Mouse (Mus musculus) left cerebral cortex, adult 18-20 months (tissue): ENCODE measurements around the gene Id2. TPM values are rescaled to one million over a fixed set of nuclear protein-coding genes. Genes with fewer than 3 reads are reported as not detected.

Experiments
- DNase-seq, 2 experiments: peaks; one replicate each; pipeline ENCODE4 v3.0.0; 2021 to 2022; ENCODE audit warnings: low spot score in 2 of 2, mixed read lengths in 1 of 2
- long read RNA-seq, 2 experiments: library from polyadenylated mRNA; stranded (forward); transcript quantifications; one replicate each; pipeline ENCODE4 v2.0.0; 2021
- total RNA-seq, 2 experiments: library from RNA; stranded (reverse); gene quantifications; 2 replicates each; pipeline ENCODE4 v1.2.3; 2021

Gene Id2
- total RNA-seq = 100 to 1,000 TPM; 127 to 156 TPM
- long read RNA-seq, experiment 1, transcript Id2-201 (3 exons, 1,270 nt) = major isoform, 150 of 159 reads
- long read RNA-seq, experiment 1, partial matches to known transcripts = 9 of 159 reads
- long read RNA-seq, experiment 1, other reads (novel, unspliced or antisense) = 0 of 159 reads
- long read RNA-seq, experiment 2, transcript Id2-201 (3 exons, 1,270 nt) = major isoform, 121 of 145 reads
- long read RNA-seq, experiment 2, partial matches to known transcripts = 21 of 145 reads
- long read RNA-seq, experiment 2, other reads (novel, unspliced or antisense) = 1 of 145 reads

- no peak for DNase-seq
Measured at GRCm38 (mm10) chr12:25097052-25097209, at the start of gene Id2. TSS of gene Id2 (minus strand) at chr12:25097140.

- no peak for DNase-seq
Measured at GRCm38 (mm10) chr12:25145344-25145698, 48.4 kb upstream of the Id2 start.

GRCm38 (mm10) chr12:25144591-25145343 is 47.8 kb upstream of the Id2 start:
- no peak for DNase-seq

- DNase-seq = no peak
Measured at GRCm38 (mm10) chr12:25143492-25143891, 46.6 kb upstream of the Id2 start.

DNA sequence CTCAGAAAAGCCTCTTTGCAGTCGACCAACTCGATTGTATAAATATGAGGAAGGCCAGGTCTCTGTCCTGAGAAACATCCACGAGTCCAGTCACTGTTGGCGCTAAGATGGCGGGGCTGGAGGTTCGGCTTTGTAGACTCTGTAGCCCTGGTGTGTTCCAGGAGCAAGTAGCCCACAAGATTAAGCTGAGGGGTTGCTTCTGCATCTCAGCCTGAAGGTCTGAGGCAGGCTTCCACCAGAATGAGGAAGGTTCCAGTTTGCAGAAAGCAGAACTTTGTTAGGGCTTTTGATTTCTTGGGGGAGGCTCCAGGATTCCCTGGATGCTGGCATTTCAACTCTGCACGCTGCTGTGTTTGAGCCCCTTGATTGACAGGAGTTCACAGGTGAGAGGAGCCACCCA is 45.3 kb upstream of the Id2 start:
- DNase-seq = no peak

- no peak for DNase-seq
Measured at GRCm38 (mm10) chr12:25141311-25141710, 44.4 kb upstream of the Id2 start.

DNA sequence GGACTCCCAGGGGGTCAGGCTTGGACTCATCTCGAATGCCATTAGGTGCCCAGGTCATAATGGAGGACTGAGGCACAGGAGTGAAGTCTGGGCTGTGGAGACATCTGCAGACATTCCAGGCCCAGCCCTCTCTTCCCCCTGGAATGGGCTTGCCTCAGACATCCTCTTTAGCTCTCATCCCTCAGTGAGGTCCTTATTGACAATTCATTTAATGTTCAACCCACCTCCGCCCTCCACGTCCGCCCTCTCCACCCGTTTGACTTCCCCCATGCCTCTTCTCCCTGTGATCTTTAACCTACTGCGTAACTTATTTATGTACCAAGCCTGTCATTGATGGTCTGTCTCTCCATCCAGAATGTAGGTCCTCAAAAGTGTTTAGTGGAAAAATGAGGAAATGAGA is 43.2 kb upstream of the Id2 start:
- DNase-seq = no peak

DNA sequence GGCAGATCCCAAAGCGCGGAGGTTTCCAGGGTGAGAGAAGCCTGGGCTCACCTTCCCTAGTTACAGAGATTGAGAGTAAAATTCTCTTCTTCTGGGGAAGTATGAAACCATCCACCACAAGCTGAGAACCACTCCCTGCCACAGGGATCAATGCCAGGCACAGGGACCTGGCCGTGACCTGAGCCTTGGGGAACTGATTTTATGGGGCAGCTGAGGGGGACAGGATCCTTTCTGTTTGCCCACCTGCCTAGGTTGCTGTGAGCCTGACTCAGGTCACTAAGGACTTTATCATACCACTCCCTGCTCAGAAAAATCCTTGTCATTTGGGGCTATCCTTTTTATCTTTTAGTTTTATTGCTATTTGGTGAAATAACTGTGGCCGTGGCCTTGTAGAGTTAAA is 41.7 kb upstream of the Id2 start:
- DNase-seq = no peak

DNA sequence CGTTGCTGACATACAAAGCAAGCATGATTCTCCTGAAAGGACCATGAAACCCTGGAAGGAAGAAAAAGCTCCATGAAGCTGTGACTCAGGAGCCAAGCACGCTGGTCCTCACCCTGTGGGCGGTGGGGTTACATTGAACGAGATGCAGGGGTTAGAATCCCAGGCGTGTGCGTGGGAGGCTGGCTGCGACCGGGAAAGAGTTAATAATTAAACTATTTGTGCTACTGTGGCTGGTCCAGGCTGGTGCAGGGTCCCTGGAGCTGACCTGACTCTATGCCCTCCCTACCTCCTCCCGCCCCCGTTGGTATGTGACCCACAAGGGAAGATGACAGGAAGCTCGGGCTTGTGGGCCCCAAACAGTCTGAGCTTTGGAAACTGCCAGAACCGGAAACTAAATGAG is 35.1 kb upstream of the Id2 start:
- DNase-seq = no peak

DNA sequence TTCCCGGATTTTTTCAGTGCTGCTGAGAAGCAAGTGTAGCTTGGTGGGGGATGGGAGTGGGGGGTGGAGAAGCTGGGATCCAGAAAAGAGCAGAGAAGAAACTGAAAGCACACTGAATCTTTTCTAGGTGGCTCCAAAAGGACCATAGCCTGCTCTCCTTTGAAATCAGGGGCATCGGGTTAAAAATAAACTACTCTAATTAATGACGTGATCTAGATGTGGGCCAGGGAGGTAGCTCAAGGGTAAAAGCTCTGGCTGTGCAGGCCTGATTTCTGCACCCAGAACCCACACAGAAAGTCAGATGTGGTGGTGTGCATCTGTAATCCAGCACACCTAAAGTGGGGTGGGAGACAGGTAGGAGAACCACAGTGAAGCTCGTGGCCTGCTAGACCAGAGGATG is 30.7 kb upstream of the Id2 start:
- no peak for DNase-seq

DNA sequence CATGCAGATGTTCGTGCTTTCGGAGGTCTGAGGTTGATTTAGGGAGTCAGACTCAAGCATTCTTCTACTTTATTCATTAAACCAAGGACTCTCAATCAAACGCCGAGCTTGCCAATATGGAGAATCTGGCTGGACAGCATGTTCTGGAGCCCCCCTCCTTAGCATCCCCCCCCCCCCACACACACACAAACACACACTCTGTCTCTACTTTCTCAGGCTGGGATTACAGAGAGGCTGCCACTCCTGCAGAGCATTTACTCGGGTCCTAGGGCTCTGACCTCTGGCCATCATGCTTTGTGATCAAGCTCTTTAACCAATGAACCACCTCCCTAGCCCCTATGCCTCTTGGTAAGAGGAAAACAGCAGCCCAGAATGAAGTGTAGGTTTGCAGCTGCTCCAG is 29.3 kb upstream of the Id2 start:
- DNase-seq = no peak

DNA sequence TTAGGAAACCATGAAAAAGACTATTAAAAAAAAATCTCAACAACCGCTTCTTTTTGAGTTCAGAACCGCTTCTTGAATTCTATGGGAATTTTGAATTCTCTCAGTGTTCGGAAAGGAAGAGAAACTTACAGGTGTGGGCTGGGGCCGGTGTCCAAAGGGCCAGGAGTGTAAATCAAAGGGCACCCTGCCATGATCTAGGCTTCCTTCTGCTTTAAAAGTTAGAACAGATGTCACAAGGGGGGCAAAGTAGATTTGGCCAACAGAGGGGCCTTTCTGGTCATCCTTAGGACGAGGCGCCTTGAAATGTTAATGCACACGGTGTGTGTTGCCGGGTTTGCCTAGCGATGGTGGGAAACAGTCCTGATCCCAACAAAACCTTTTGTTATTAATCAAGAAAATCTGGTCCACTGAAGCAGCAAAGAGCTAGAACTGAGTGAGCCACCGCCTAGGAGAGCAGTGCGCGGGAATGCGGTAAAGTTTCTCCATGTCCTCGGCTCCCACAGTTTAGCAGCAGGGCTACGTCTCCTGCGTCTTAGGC is 28.4 kb upstream of the Id2 start:
- no peak for DNase-seq

GRCm38 (mm10) chr12:25124431-25125238 is 27.7 kb upstream of the Id2 start:
- DNase-seq = no peak

- DNase-seq = no peak
Measured at GRCm38 (mm10) chr12:25120753-25121152, 23.8 kb upstream of the Id2 start.

DNA sequence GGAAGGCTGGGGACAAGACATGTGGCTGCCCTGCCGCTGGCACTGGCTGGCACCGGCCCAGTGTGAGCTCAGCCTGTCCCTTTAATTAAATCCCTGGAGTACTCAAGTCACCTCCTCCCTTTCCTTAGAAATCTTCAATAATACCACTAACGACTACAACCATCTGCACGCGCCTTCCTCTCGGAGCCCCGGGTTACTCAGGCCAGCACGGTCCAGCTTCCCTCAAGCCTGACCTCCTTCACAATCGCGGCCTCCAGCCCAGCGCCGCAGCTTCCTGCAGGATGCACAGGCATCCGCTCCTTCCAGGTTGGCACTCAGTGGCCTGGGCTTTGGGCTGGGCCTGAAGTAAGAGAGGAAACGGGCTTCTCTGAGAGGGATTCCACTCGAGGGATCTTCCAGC is 22.3 kb upstream of the Id2 start:
- no peak for DNase-seq

DNA sequence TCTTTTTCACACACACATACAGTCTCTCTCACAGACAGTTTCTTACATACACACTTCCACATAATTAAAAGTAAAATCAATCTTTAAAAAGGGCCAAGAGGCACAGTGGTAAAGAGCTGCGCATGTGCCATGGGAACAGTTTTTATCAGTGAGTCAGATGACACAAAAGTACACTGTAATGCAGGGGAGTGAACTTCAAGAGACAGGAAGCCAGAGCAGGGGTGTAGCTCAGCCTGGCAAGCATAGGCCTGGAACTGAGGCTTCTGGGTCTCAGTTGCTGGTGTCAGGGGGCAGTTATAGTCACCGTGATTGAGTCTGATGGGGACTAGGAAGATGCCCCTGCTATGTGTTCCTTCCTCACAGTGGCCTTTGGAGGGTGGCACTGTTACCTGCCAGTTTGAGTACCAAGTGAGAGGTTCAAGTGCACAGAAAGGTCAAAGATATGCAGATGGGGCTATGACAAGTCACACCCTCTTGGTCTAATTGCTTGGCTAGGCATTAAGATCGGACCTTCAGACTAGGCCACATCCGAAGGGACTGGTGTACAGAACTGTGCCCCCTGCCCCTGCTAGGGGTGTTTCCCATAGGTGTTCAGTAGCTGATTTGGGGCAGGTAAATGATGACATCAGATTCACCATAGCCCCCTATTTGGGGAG is 21.0 kb upstream of the Id2 start:
- no peak for DNase-seq

DNA sequence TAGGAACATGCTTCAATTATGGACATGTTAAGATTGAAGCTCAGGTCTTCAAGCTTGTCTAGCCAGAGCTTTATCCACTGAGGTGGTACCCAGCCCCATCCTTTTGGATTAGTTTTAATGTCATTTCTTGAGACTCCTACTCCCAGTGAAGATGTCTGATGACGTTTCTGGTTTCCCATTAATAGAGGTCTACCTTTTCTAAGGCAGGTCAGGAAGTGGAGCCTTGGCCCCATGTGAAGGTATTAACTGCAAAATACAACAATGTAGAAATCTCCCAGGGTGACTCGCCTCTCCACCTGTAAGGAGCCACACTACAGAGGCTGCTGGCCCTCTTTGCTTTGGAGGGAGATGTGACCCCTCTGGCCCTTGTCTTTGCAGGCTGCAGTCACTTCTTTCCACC is 19.2 kb upstream of the Id2 start:
- DNase-seq = no peak

DNA sequence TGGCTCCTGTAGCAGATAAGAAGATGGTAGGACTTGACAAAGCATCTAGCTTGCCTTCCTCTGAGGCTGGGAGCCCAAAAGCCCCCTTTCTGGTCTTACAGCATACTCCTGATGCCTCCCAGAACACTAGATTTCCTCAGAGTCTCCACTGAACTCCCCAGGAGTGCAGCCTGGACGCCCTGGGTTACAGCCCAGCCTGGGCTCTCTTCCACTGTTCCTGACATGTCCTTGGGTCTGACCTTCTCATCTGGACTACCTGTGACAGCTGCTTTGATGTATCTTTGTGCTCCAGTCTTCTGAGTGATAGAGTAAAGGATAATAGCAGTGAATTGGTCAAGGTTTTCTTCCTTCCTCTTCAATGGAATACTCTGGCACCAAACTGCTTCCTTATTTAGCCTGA is 17.5 kb upstream of the Id2 start:
- no peak for DNase-seq

DNA sequence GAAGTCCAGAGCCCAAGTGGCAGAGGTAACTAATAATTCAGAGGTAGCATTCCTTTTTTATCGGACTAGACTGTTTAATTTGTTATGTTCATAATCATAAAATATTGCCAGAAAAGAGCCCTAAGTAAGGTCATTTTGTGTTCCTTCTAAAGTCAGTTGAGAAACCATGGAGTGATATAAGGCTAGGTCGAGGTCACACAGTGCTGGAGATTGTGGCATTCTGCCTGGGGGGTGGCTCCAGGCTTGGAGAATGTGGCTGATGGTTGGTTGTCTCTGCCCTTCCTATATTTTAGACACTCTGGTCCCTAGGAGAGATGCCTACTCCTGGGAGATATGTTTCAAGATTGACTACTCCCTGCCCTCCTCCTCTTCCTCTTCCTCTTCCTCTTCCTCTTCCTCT is 16.4 kb upstream of the Id2 start:
- no peak for DNase-seq

- DNase-seq = no peak
Measured at GRCm38 (mm10) chr12:25112806-25113205, 15.9 kb upstream of the Id2 start.

DNA sequence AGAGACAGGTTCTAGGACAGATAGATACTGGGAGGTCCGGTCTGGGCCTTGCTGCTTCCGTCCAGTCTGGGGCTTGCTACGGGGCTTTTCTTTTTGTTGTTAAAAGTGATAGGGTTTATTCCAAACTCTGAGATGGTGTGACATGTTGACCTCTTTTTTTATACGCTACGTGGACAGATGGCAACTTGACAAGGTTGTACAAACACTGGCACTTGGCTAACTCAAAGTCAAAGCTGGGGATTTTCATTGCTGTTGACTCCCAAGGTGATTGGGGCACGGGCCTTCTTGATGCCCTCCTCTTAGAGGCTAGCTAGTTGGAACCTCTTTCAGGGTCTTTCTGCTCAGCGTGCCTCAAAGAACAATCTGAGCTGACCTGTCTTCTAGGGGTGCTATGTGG is 13.7 kb upstream of the Id2 start:
- no peak for DNase-seq
